Mouse (Mus musculus): Measurements from ENCODE around the gene Rwdd3. TPM values are rescaled to one million over a fixed set of nuclear protein-coding genes. Genes with fewer than 3 reads are reported as not detected.

Rwdd3 gene
- total RNA-seq (2021) = 10 to 100 TPM; 28.1 to 31.7 TPM

GRCm38 (mm10) chr3:121171243-121171871 is at the start of gene Rwdd3:
Gene Rwdd3, minus strand, starts transcription at chr3:121171695.
- DNase-seq = peak; percentile 89 to 90

GRCm38 (mm10) chr3:121217011-121217410 is 45.5 kb upstream of the Rwdd3 start:
- no peak for DNase-seq

- DNase-seq = no peak
These were observed 42.0 kb upstream of the Rwdd3 start for GRCm38 (mm10) chr3:121213501-121213900.

GRCm38 (mm10) chr3:121212156-121212555 is 40.7 kb upstream of the Rwdd3 start:
- DNase-seq = no peak

GRCm38 (mm10) chr3:121208994-121209393 is 37.5 kb upstream of the Rwdd3 start:
- no peak for DNase-seq

- DNase-seq = no peak
These were observed 34.8 kb upstream of the Rwdd3 start for GRCm38 (mm10) chr3:121206202-121206882.

GRCm38 (mm10) chr3:121202638-121203037 is 31.1 kb upstream of the Rwdd3 start:
- no peak for DNase-seq

GRCm38 (mm10) chr3:121201012-121201747 is 29.7 kb upstream of the Rwdd3 start:
- no peak for DNase-seq

GRCm38 (mm10) chr3:121189199-121189598 is 17.7 kb upstream of the Rwdd3 start:
- DNase-seq = no peak

GRCm38 (mm10) chr3:121187510-121187909 is 16.0 kb upstream of the Rwdd3 start:
- no peak for DNase-seq

GRCm38 (mm10) chr3:121186925-121187324 is 15.4 kb upstream of the Rwdd3 start:
- no peak for DNase-seq

- DNase-seq = no peak
These were observed 13.7 kb upstream of the Rwdd3 start for GRCm38 (mm10) chr3:121185197-121185596.

GRCm38 (mm10) chr3:121176011-121176410 is 4.5 kb upstream of the Rwdd3 start:
- DNase-seq = no peak

- DNase-seq = no peak
These were observed 2.9 kb upstream of the Rwdd3 start for GRCm38 (mm10) chr3:121174248-121174945.

GRCm38 (mm10) chr3:121172718-121173117 is 1.2 kb upstream of the Rwdd3 start:
- DNase-seq = no peak

GRCm38 (mm10) chr3:121171872-121172265 is 374 bp upstream of the Rwdd3 start:
- no peak for DNase-seq

- no peak for DNase-seq
These were observed 864 bp downstream of the Rwdd3 start for GRCm38 (mm10) chr3:121170631-121171030.

GRCm38 (mm10) chr3:121169092-121169942 is 2.2 kb downstream of the Rwdd3 start:
- no peak for DNase-seq

GRCm38 (mm10) chr3:121168581-121168980 is 2.9 kb downstream of the Rwdd3 start:
- no peak for DNase-seq

GRCm38 (mm10) chr3:121163271-121163819 is 8.2 kb downstream of the Rwdd3 start:
- peak; percentile 40 to 48 for DNase-seq

- DNase-seq = no peak
These were observed 9.8 kb downstream of the Rwdd3 start for GRCm38 (mm10) chr3:121161661-121162060.

- DNase-seq = no peak
These were observed 11.1 kb downstream of the Rwdd3 start for GRCm38 (mm10) chr3:121160424-121160823.

Data from layer of hippocampus, postnatal 36 days (tissue).